Mouse (Mus musculus) retina, postnatal 1 day (tissue): ENCODE measurements around the gene Stat4.

Experiments
- DNase-seq: peaks from one replicate; pipeline ENCODE4 v3.0.0-alpha.2; 2012

The Stat4 gene

GRCm38 (mm10) chr1:51986848-51987247 lies at the start of gene Stat4:
Gene Stat4 (plus strand): TSS chr1:51987148.
- no peak for DNase-seq

DNA sequence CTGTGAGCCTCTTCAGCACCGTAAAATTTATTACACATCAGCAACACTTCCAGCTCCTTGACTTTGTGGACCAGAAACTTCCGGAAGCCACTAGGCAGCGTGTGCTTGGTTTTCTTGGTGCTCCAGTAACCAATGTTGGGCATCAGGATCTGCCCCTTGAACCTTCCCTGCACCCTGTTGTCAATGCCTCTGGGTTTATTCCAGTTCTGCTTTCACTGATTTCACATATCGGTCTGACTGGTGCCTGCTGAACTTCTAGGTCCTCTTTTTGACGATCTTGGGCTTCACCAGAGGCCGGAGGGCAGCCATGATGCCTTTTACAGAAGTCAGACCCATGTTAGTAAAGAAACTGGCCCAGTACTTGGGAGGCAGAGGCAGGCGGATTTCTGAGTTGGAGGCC lies 48.6 kb upstream of the Stat4 start:
- DNase-seq: no peak

DNA sequence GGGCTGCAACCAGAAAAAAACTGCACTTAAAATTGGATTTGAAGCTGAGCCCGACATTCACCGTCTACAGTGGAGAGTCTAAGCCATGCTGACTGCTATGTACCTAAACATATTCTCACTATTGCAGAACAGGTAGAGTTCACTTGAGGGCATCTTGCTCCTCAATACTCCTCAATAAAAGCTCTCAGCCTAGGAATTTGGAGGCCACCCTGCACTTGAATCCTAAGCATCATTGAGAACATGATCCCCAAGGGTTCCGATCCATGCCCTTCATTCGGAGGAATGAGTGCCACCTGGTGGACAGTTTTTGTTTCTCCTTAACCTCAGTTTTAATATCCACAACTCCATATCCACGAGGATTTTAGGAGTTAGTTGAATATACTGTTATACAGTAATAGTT lies 42.2 kb upstream of the Stat4 start:
- peak; percentile 78 for DNase-seq

- DNase-seq: no peak
These were observed 39.8 kb upstream of the Stat4 start for GRCm38 (mm10) chr1:51947116-51947515.

DNA sequence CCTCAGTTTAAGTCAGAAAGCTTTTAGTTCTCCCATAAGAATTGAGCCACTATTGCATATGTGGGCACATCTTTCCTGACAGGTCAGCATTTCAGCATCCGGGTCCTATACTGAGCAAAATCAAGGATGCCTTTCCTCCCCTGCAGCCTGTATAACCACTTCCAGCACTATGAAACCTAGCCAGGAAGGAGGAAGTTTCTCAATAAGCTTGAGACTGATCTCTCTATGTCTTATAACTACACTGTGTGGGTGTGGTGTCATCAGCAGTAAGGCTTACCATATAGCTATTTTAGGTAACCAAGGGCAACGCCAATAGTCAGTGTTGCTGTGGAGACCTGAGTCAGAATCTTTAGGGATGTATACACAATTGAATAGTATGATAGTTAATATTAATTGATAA lies 22.3 kb upstream of the Stat4 start:
- no peak for DNase-seq

DNA sequence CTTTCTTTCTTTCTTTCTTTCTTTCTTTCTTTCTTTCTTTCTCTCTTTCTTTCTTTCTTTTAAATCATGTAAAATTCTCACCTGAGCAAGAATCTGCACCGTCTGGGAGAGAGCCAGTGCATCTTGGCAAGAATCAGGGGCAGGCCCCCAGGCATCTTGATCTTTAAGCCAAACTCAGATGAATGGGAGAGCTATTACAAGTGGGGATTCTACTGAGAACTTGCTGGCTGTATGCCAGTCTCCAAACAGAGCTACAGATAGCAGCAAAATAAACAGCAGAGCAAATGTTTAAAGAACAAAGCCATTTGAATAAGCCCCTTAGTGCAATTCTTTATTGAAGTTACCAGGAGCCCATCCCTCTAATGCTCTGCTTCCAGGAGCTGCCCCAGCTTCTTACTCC lies 18.0 kb upstream of the Stat4 start:
- no peak for DNase-seq

- peak; percentile 11 for DNase-seq
These were observed 16.8 kb upstream of the Stat4 start for GRCm38 (mm10) chr1:51970182-51970581.

GRCm38 (mm10) chr1:51975589-51975988 lies 11.4 kb upstream of the Stat4 start:
- no peak for DNase-seq

DNA sequence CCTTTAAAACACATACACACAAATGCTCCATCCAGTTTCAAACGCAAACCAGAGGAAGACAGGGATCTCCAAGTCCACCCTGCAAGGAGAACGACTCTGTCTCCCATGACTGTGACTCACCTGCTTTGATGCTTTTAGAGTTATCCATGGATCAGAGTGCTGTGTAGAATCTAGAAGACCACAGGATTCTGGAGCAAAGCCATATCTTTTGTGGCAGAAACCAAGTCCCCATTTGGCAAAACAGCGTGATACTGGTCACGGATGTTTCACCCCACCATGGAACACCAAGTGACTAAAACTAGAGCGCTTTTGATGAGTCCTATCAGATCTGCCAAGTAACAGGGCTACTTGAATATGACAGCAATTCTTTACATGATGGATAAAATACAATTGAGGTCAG lies 7.9 kb upstream of the Stat4 start:
- DNase-seq: no peak

GRCm38 (mm10) chr1:51991983-51992609 lies 5.1 kb downstream of the Stat4 start:
- DNase-seq: no peak

GRCm38 (mm10) chr1:51996056-51996455 lies 9.1 kb downstream of the Stat4 start:
- no peak for DNase-seq

DNA sequence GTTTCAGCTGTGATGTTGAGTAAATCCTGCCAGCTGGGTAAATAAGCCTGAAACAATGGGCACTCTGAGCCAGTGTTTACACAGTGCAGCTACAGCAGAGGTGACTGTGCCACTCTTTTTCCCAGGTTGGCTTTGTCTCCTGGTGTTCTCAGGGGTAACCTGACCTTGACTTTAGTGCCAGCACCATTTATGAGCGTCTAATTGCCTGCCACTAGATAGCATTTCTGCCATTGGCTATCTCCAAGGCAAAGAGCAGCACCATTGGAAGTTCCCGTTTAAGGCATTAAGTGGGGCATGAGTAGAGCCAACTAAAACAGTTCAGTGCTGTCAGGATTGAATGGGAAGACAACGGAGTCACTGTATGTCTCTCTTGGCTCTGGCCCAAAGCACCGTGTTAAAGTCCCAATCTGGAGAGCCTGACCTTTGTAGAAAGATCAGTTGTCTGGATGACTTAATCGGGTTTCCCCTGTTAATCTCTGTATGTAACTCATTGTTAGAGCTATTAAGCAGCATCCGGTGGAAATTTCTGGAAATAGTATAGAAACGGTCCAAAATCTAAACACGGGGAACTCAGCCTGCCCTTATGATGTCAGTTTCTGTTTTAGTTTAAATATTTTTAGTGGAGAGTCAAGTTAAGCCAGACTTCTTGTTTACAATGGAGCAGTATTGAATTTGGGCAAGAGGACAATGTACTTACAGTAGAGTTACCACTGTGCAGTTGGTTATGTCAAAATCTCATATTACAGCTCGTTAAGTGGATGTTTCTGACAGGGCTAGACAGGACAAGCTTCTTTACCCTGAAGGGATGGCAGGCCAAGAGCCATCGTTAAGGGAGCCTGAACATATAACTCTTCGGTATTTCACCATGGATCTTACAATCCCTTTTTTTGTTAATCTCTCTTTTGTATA lies 10.1 kb downstream of the Stat4 start:
- peak; percentile 83 for DNase-seq

GRCm38 (mm10) chr1:51998542-51998941 lies 11.6 kb downstream of the Stat4 start:
- DNase-seq: peak; percentile 45

GRCm38 (mm10) chr1:52004096-52004495 lies 17.1 kb downstream of the Stat4 start:
- DNase-seq: peak; percentile 74

DNA sequence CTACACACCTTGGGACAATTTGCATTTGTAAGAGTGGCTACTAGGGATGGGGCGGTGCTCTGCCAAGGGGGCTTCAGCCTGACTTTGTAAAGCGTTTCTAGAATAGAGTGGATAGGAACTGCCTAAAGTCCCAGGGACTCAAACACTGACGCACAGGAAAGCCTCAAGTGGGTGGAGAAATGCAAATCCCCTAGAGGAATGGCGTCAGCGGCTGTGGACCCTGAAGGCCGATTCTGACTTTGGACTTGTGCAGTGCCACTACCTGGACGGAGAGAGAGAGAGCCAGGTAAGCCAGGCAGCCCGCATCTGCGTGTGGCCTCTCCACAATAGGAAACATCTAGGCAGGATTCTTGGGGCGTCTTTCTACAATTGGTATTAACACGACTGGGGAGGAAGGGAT lies 21.5 kb downstream of the Stat4 start:
- no peak for DNase-seq

DNA sequence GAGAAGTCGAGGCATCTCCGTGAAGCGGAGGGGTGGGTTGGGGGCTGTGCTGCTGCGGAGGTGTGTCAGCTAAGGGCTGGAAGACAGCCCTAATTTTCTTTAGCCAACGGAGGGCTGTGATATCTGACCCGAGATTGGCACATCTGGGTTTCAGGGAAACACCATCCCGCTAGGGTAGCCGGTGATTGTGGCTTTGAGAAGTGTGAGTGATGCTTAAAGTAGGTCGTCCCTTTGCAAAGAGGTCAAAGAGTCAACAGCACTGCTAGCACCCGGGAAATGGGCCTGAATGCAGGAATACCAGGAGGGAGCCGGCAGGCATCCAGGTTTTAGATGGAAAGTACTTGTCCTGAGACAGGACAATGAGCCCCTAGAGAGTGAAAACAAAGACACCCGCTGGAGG lies 22.0 kb downstream of the Stat4 start:
- peak; percentile 14 for DNase-seq

- no peak for DNase-seq
These were observed 23.8 kb downstream of the Stat4 start for GRCm38 (mm10) chr1:52010741-52011140.

GRCm38 (mm10) chr1:52011227-52011626 lies 24.3 kb downstream of the Stat4 start:
- no peak for DNase-seq

DNA sequence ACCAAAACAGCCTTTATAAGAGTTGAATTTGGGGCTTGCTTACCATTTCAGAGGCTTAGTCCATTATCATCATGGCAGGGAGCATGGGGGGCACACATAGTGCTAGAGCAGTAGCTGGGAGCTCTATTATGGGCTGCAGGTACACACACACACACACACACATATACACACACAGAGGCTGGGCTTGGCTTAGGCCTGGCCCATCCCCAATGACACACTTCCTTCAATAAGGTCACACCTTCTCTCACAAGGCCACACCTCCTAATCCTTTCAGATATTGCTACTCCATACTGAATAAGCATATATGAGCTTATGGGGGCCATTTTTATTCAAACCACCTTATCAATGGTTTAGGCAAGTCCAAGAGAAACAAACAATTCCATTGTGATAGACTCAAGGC lies 25.3 kb downstream of the Stat4 start:
- no peak for DNase-seq

DNA sequence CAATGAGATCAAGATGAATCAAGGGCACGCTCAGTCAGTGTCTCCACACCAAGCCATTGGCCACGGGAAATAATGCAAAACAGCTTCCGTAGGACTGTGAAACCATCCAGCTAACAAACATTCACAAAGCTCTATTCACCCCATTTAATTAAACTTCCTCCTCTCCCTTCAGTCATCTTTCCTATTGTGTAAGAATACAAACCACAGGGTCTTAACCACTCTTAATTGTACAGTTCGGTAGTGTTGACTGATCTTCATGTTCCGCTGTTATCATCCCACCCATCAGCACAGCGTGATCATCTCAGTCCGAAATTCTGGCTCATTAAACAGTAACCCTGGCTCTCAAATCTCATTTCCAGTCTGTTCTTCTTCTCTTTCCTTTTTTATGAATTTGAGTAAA lies 25.8 kb downstream of the Stat4 start:
- no peak for DNase-seq

GRCm38 (mm10) chr1:52019621-52020020 lies 32.7 kb downstream of the Stat4 start:
- DNase-seq: no peak

- DNase-seq: no peak
These were observed 35.2 kb downstream of the Stat4 start for GRCm38 (mm10) chr1:52021936-52022725.

DNA sequence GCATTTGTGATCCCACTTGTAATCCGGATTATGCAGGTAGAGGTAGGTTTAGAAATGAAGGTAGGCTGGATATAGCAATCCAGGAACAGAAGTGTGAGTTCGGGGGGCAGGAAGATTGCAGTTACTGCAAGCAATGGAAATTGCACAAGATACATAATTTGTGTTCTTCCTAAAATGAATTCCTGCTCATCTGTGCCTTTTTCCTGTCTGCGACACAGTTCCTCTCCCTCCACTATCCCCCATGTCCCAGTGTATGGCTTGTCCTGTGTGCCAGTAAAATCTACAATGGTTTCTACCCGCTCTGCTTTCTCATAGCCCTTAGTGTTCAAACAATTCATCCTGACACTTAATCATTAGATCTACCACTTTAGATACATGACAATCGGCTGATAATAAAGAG lies 41.7 kb downstream of the Stat4 start:
- no peak for DNase-seq
